In genomic region chr2:128174604-128175342, GRCm38 (mm10) we compare ENCODE assay signal across 19 mouse cellular contexts. TPM values are rescaled to one million over a fixed set of nuclear protein-coding genes. Genes with fewer than 3 reads are reported as not detected.
DNase-seq lines count a peak whose midpoint lies in the region; ATAC-seq and TF ChIP-seq lines count a peak whose summit lies in the region.
"Had no signal": no experiment of that assay in that cellular context is flagged by ENCODE, and none has a peak within 500 bp of the region (broad histone marks: within the 10 kb centered on the region; RNA-seq: fewer than 3 reads in every experiment).

No protein-coding gene starts in this region.

- H3K4me3 ChIP-seq in heart, embryonic 10.5 days = no peak overlapping the region
- no peak overlapping the region for H3K4me3 ChIP-seq in midbrain, embryonic 10.5 days
- H3K4me3 ChIP-seq in midbrain, embryonic 15.5 days = no peak overlapping the region
- no peak overlapping the region for H3K4me3 ChIP-seq in liver, embryonic 14.5 days (ENCODE audit: insufficient read depth in 1 of 2, low read depth in 2 of 2, low read length in 2 of 2)
- H3K4me3 ChIP-seq: hindbrain, embryonic 12.5 days; layer of hippocampus, adult 2 months; limb, embryonic 12.5 days; midbrain, embryonic 12.5 days; myocyte; neural tube, embryonic 15.5 days had no signal

- no peaks in the 10 kb centered on the region for H3K36me3 ChIP-seq in heart, embryonic 10.5 days
- H3K36me3 ChIP-seq in midbrain, embryonic 10.5 days = no peaks in the 10 kb centered on the region
- H3K36me3 ChIP-seq in midbrain, embryonic 15.5 days (replicated peaks) = no peaks in the 10 kb centered on the region
- no peaks in the 10 kb centered on the region for H3K36me3 ChIP-seq in liver, embryonic 14.5 days (replicated peaks; ENCODE audit: control insufficient read depth, insufficient read depth, low read depth)
- H3K36me3 ChIP-seq: hindbrain, embryonic 12.5 days; limb, embryonic 12.5 days; midbrain, embryonic 12.5 days; neural tube, embryonic 15.5 days had no signal

- intact Hi-C loops in gastrocnemius, postnatal 14 days (cut with DNase I; ENCODE audit: low total_unique reads) = no loop called here

- H3K9ac ChIP-seq in midbrain, embryonic 15.5 days = no peak overlapping the region
- no peak overlapping the region for H3K9ac ChIP-seq in liver, embryonic 14.5 days (replicated peaks)
- H3K9ac ChIP-seq: forebrain, postnatal 0 days; hindbrain, embryonic 12.5 days; limb, embryonic 12.5 days; midbrain, embryonic 12.5 days; neural tube, embryonic 15.5 days had no signal

- peak overlapping the region; percentile 63; the same call in 1 of the 2 replicates for H3K27ac ChIP-seq in heart, embryonic 10.5 days
- H3K27ac ChIP-seq in midbrain, embryonic 10.5 days (replicated peaks) = peak overlapping the region; percentile 13; the same call in 1 of the 2 replicates
- no peak overlapping the region for H3K27ac ChIP-seq in midbrain, embryonic 15.5 days
- H3K27ac ChIP-seq in liver, embryonic 14.5 days = peak overlapping the region; percentile 53
- H3K27ac ChIP-seq: hindbrain, embryonic 12.5 days; layer of hippocampus, adult 2 months; limb, embryonic 12.5 days; midbrain, embryonic 12.5 days; neural tube, embryonic 15.5 days had no signal

- DNase-seq in heart, embryonic 10.5 days (ENCODE audit: low spot score) = no peak
- DNase-seq in heart, adult 8-10 months (ENCODE audit: low spot score) = no peak
- DNase-seq in midbrain, embryonic 10.5 days (ENCODE audit: low spot score) = no peak
- peak in 1 of 3 experiments; percentile 33 for DNase-seq in liver, embryonic 14.5 days (ENCODE audit: low read depth in 3 of 3, low spot score in 3 of 3)
- peak; percentile 80 for DNase-seq in yolk sac, embryonic 10.5 days (ENCODE audit: low spot score)
- no peak for DNase-seq in gastrocnemius, postnatal 14 days
- DNase-seq in frontal cortex, postnatal 14 days (ENCODE audit: low spot score in 2 of 2) = no peak
- DNase-seq: cerebellum, adult 18-20 months; forebrain, postnatal 0 days; heart, postnatal 10 days; kidney, adult 18-20 months; right cerebral cortex, postnatal 4 days had no signal

- no peak overlapping the region for H3K4me2 ChIP-seq in midbrain, embryonic 15.5 days
- no peak overlapping the region for H3K4me2 ChIP-seq in liver, embryonic 14.5 days (ENCODE audit: low read depth)
- H3K4me2 ChIP-seq: hindbrain, embryonic 12.5 days; limb, embryonic 12.5 days; midbrain, embryonic 12.5 days; neural tube, embryonic 15.5 days had no signal

- ATAC-seq in midbrain, embryonic 15.5 days (replicated peaks) = no peak
- ATAC-seq in liver, embryonic 14.5 days (ENCODE audit: insufficient read depth) = peak; percentile 61
- ATAC-seq: forebrain, postnatal 0 days had no signal

- H3K9me3 ChIP-seq in heart, embryonic 10.5 days = no peaks in the 10 kb centered on the region
- no peaks in the 10 kb centered on the region for H3K9me3 ChIP-seq in midbrain, embryonic 10.5 days (replicated peaks)
- no peaks in the 10 kb centered on the region for H3K9me3 ChIP-seq in midbrain, embryonic 15.5 days
- no peaks in the 10 kb centered on the region for H3K9me3 ChIP-seq in liver, embryonic 14.5 days (ENCODE audit: control insufficient read depth, low read length)
- H3K9me3 ChIP-seq: hindbrain, embryonic 12.5 days; limb, embryonic 12.5 days; midbrain, embryonic 12.5 days; neural tube, embryonic 15.5 days had no signal

- WGBS in heart, embryonic 10.5 days = 61% methylated on average over 9 of the region's 9 CpGs
- WGBS in midbrain, embryonic 10.5 days = 79% methylated on average over 9 of the region's 9 CpGs
- WGBS in midbrain, embryonic 15.5 days = 70% methylated on average over 9 of the region's 9 CpGs
- WGBS in liver, embryonic 14.5 days (ENCODE audit: insufficient replicate concordance) = 53% methylated on average over 9 of the region's 9 CpGs

- H3K4me1 ChIP-seq in heart, embryonic 10.5 days = peaks cover 55% of the 10 kb centered on the region
- H3K4me1 ChIP-seq in midbrain, embryonic 10.5 days = peaks cover 41% of the 10 kb centered on the region
- peaks cover 13% of the 10 kb centered on the region for H3K4me1 ChIP-seq in midbrain, embryonic 15.5 days
- H3K4me1 ChIP-seq in liver, embryonic 14.5 days (replicated peaks; ENCODE audit: control insufficient read depth in 2 of 2, insufficient read depth in 2 of 2, low read length in 1 of 2) = peaks cover 0 to 28% of the 10 kb centered on the region in 2 experiments; a peak in 3 of 4 replicates

- no peaks in the 10 kb centered on the region for H3K27me3 ChIP-seq in heart, embryonic 10.5 days (ENCODE audit: insufficient read depth, poor library complexity, severe bottlenecking)
- H3K27me3 ChIP-seq in midbrain, embryonic 10.5 days (ENCODE audit: low read depth, poor library complexity, severe bottlenecking) = no peaks in the 10 kb centered on the region
- no peaks in the 10 kb centered on the region for H3K27me3 ChIP-seq in midbrain, embryonic 15.5 days (replicated peaks)
- H3K27me3 ChIP-seq in liver, embryonic 14.5 days (ENCODE audit: control insufficient read depth, insufficient read depth, low read length) = no peaks in the 10 kb centered on the region
- H3K27me3 ChIP-seq: hindbrain, embryonic 12.5 days; limb, embryonic 12.5 days; midbrain, embryonic 12.5 days; neural tube, embryonic 15.5 days had no signal

- TF ChIP-seq EP300 in liver, embryonic 14.5 days (IDR thresholded peaks at IDR 0.05; ENCODE audit: low read depth) = no peak

- TF ChIP-seq CTCF in liver, embryonic 14.5 days (IDR thresholded peaks at IDR 0.05; ENCODE audit: low read depth) = no peak

RNA-seq across cellular contexts. Expression of gene Bcl2l11, which starts 48.9 kb away (rescaled TPM):
- polyA plus RNA-seq in heart, embryonic 10.5 days (2016; fragmentation: Nextera tagmentation; extraction: Ambion mirVana) = 16.9 and 17.4 TPM in 2 replicates
- 10 to 100 TPM in 2 of 4 experiments, 1 to 10 TPM in 2; 7.6 to 16.4 (median 11.3) TPM for total RNA-seq in heart, adult 8-10 months (2022)
- polyA plus RNA-seq in midbrain, embryonic 10.5 days (2016; fragmentation: Nextera tagmentation; extraction: Ambion mirVana) = 25.0 and 25.1 TPM in 2 replicates
- 11.8 and 12.0 TPM in 2 replicates for polyA plus RNA-seq in midbrain, embryonic 15.5 days (2015; fragmentation: Nextera tagmentation; extraction: Ambion mirVana)
- polyA plus RNA-seq in liver, embryonic 14.5 days (2012; rRNA removed) = 4.5 and 5.0 TPM in 2 replicates
- 3.3 and 4.0 TPM in 2 replicates for polyA plus RNA-seq in liver, embryonic 14.5 days (2014; fragmentation: Nextera tagmentation; extraction: Ambion mirVana)
- total RNA-seq in gastrocnemius, postnatal 14 days (2021) = 1 to 10 TPM; 4.9 to 6.1 TPM
